Mouse (Mus musculus): ENCODE results near the gene Syvn1. TPM values are rescaled to one million over a fixed set of nuclear protein-coding genes. Genes with fewer than 3 reads are reported as not detected.

Gene Syvn1
- polyA plus RNA-seq, 1 experiment from 2014 or later: 18.5 TPM

- WGBS: under 1% methylated on average over 44 of the region's 44 CpGs
- Histone ChIP-seq H3K27ac (replicated peaks) (peak overlapping the region; percentile 96), H3K9ac (ENCODE audit: low read length) (peak overlapping the region; percentile 90), H3K4me2 (replicated peaks; ENCODE audit: low read depth) (peak overlapping the region; percentile 96), H3K36me3 (ENCODE audit: control insufficient read depth, insufficient read depth, low read length) (no peaks in the 10 kb centered on the region), H3K27me3 (ENCODE audit: control insufficient read depth, insufficient read depth, low read length) (no peaks in the 10 kb centered on the region), H3K9me3 (ENCODE audit: control insufficient read depth, low read length) (no peaks in the 10 kb centered on the region), H3K4me1 (replicated peaks; ENCODE audit: control insufficient read depth, insufficient read depth) (peaks cover 8% of the 10 kb centered on the region), H3K4me3 (ENCODE audit: low read depth, low read length) (peak overlapping the region; percentile 83)
- ATAC-seq (ENCODE audit: low FRiP score, low TSS enrichment) (0 out of 2 replicates have a peak, but pooled peaks have one; percentile 6), DNase-seq (ENCODE audit: low spot score) (peak; percentile 73)
- TF ChIP-seq EP300 (optimal IDR thresholded peaks at IDR 0.05) (no peak), CTCF (IDR thresholded peaks at IDR 0.05; ENCODE audit: low read depth) (no peak)
Observed at GRCm38 (mm10) chr19:6061641-6062302, 15.4 kb downstream of the Syvn1 start.

GRCm38 (mm10) chr19:6062418-6062817, 16.0 kb downstream of the Syvn1 start:
- no peaks in the 10 kb centered on the region for H3K36me3 ChIP-seq (ENCODE audit: control insufficient read depth, insufficient read depth, low read length)
- H3K9ac ChIP-seq (ENCODE audit: low read length): peak overlapping the region; percentile 90
- no peak for TF ChIP-seq EP300 (optimal IDR thresholded peaks at IDR 0.05)
- no peak for TF ChIP-seq CTCF (IDR thresholded peaks at IDR 0.05; ENCODE audit: low read depth)
- H3K4me2 ChIP-seq (replicated peaks; ENCODE audit: low read depth): peak overlapping the region; percentile 96
- DNase-seq (ENCODE audit: low spot score) (no peak), ATAC-seq (ENCODE audit: low FRiP score, low TSS enrichment) (no peak)
- H3K27ac ChIP-seq (replicated peaks): peak overlapping the region; percentile 96
- no peaks in the 10 kb centered on the region for H3K9me3 ChIP-seq (ENCODE audit: control insufficient read depth, low read length)
- 29% methylated on average over 5 of the region's 5 CpGs for WGBS
- H3K27me3 ChIP-seq (ENCODE audit: control insufficient read depth, insufficient read depth, low read length): no peaks in the 10 kb centered on the region
- H3K4me1 ChIP-seq (replicated peaks; ENCODE audit: control insufficient read depth, insufficient read depth): peaks cover 8% of the 10 kb centered on the region
- peak overlapping the region; percentile 83 for H3K4me3 ChIP-seq (ENCODE audit: low read depth, low read length)

GRCm38 (mm10) chr19:6063081-6063480, 16.7 kb downstream of the Syvn1 start:
- ATAC-seq (ENCODE audit: low FRiP score, low TSS enrichment): no peak
- DNase-seq (ENCODE audit: low spot score): no peak
- no peak overlapping the region for H3K4me3 ChIP-seq (ENCODE audit: low read depth, low read length)
- no peaks in the 10 kb centered on the region for H3K9me3 ChIP-seq (ENCODE audit: control insufficient read depth, low read length)
- no peak for TF ChIP-seq CTCF (IDR thresholded peaks at IDR 0.05; ENCODE audit: low read depth)
- TF ChIP-seq EP300 (optimal IDR thresholded peaks at IDR 0.05): no peak
- H3K4me2 ChIP-seq (replicated peaks; ENCODE audit: low read depth): no peak overlapping the region
- no peaks in the 10 kb centered on the region for H3K36me3 ChIP-seq (ENCODE audit: control insufficient read depth, insufficient read depth, low read length)
- no peaks in the 10 kb centered on the region for H3K27me3 ChIP-seq (ENCODE audit: control insufficient read depth, insufficient read depth, low read length)
- H3K9ac ChIP-seq (ENCODE audit: low read length): no peak overlapping the region
- peaks cover 9% of the 10 kb centered on the region for H3K4me1 ChIP-seq (replicated peaks; ENCODE audit: control insufficient read depth, insufficient read depth)
- H3K27ac ChIP-seq (replicated peaks): no peak overlapping the region
- 90% methylated on average over 6 of the region's 6 CpGs for WGBS

GRCm38 (mm10) chr19:6066571-6066970, 20.2 kb downstream of the Syvn1 start:
- H3K9me3 ChIP-seq (ENCODE audit: control insufficient read depth, low read length): no peaks in the 10 kb centered on the region
- 25% methylated on average over 5 of the region's 5 CpGs for WGBS
- H3K27ac ChIP-seq (replicated peaks): no peak overlapping the region
- H3K36me3 ChIP-seq (ENCODE audit: control insufficient read depth, insufficient read depth, low read length): peaks cover 5% of the 10 kb centered on the region
- peak overlapping the region; percentile 76 for H3K4me2 ChIP-seq (replicated peaks; ENCODE audit: low read depth)
- peak overlapping the region; percentile 31 for H3K4me3 ChIP-seq (ENCODE audit: low read depth, low read length)
- peak; percentile 3; the same call in 1 of the 2 replicates for ATAC-seq (ENCODE audit: low FRiP score, low TSS enrichment)
- no peaks in the 10 kb centered on the region for H3K27me3 ChIP-seq (ENCODE audit: control insufficient read depth, insufficient read depth, low read length)
- no peak for TF ChIP-seq EP300 (optimal IDR thresholded peaks at IDR 0.05)
- no peak for TF ChIP-seq CTCF (IDR thresholded peaks at IDR 0.05; ENCODE audit: low read depth)
- H3K9ac ChIP-seq (ENCODE audit: low read length): peak overlapping the region; percentile 50; the same call in 1 of the 2 replicates
- H3K4me1 ChIP-seq (replicated peaks; ENCODE audit: control insufficient read depth, insufficient read depth): peaks cover 10% of the 10 kb centered on the region
- no peak for DNase-seq (ENCODE audit: low spot score)

- peak; percentile 92 for DNase-seq (ENCODE audit: low spot score)
- peaks cover 10% of the 10 kb centered on the region for H3K4me1 ChIP-seq (replicated peaks; ENCODE audit: control insufficient read depth, insufficient read depth)
- H3K9ac ChIP-seq (ENCODE audit: low read length): peak overlapping the region; percentile 50
- H3K9me3 ChIP-seq (ENCODE audit: control insufficient read depth, low read length): no peaks in the 10 kb centered on the region
- TF ChIP-seq EP300 (optimal IDR thresholded peaks at IDR 0.05) (no peak), CTCF (IDR thresholded peaks at IDR 0.05; ENCODE audit: low read depth) (peak; percentile 86)
- WGBS: 1% methylated on average over 30 of the region's 30 CpGs
- H3K4me3 ChIP-seq (ENCODE audit: low read depth, low read length): peak overlapping the region; percentile 31
- peaks cover 5% of the 10 kb centered on the region for H3K36me3 ChIP-seq (ENCODE audit: control insufficient read depth, insufficient read depth, low read length)
- no peaks in the 10 kb centered on the region for H3K27me3 ChIP-seq (ENCODE audit: control insufficient read depth, insufficient read depth, low read length)
- peak overlapping the region; percentile 37 for H3K27ac ChIP-seq (replicated peaks)
- H3K4me2 ChIP-seq (replicated peaks; ENCODE audit: low read depth): peak overlapping the region; percentile 76
- ATAC-seq (ENCODE audit: low FRiP score, low TSS enrichment): peak; percentile 63
Observed at GRCm38 (mm10) chr19:6067011-6067723, 20.8 kb downstream of the Syvn1 start.

All from stomach, postnatal 0 days (tissue).